In the genomic region with DNA sequence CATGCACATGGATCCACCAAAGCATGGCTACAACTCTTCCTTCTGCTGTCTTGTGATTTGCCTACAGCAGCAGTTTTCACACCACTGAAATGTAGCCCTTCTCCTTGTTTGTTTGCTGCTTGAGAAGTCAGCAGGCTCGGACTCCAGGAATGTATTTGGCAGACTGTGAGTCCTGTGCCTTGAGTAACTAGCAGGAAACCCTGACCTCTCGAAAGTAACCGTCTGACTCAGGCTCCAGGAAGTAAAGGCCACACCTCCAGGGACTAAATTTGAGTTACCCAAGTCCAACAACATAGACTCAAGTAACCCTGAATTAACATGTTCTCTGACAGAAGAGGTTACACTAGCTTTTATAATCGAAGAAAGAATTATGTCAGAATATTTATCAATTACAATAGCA, we compare ENCODE assay signal across 10 mouse cellular contexts.
DNase-seq lines count a peak whose midpoint lies in the region; ATAC-seq and TF ChIP-seq lines count a peak whose summit lies in the region.
"Had no signal": no experiment of that assay in that cellular context is flagged by ENCODE, and none has a peak within 500 bp of the region (broad histone marks: within the 10 kb centered on the region; RNA-seq: fewer than 3 reads in every experiment).

No protein-coding gene starts in this region.

- no peak for TF ChIP-seq EP300 in liver, postnatal 0 days (IDR thresholded peaks at IDR 0.05; ENCODE audit: low read depth)

- TF ChIP-seq POLR2A in lung, adult 2 months (IDR thresholded peaks at IDR 0.05; ENCODE audit: borderline replicate concordance, extremely low read depth, low read depth, low read length): no peak

- no peak overlapping the region for H3K27ac ChIP-seq in liver, postnatal 0 days (ENCODE audit: low read depth)
- H3K27ac ChIP-seq in liver, embryonic 11.5 days (ENCODE audit: low read depth, low read length): no peak overlapping the region
- H3K27ac ChIP-seq: hindbrain, embryonic 13.5 days; neural tube, embryonic 13.5 days had no signal

- 35% methylated on average over 4 of the region's 4 CpGs for WGBS in liver, postnatal 0 days (ENCODE audit: insufficient replicate concordance)
- 54% methylated on average over 4 of the region's 4 CpGs for WGBS in liver, embryonic 11.5 days
- WGBS in lung, adult 2 months: 24% methylated on average over 4 of the region's 4 CpGs

- no peaks in the 10 kb centered on the region for H3K9me3 ChIP-seq in liver, postnatal 0 days (ENCODE audit: low read length)
- no peaks in the 10 kb centered on the region for H3K9me3 ChIP-seq in liver, embryonic 11.5 days (ENCODE audit: control insufficient read depth, low read length)
- H3K9me3 ChIP-seq: hindbrain, embryonic 13.5 days; neural tube, embryonic 13.5 days had no signal

- H3K9ac ChIP-seq in liver, postnatal 0 days (replicated peaks): no peak overlapping the region
- H3K9ac ChIP-seq in liver, embryonic 11.5 days (ENCODE audit: low read depth, low read length): no peak overlapping the region
- H3K9ac ChIP-seq: hindbrain, embryonic 13.5 days; neural tube, embryonic 13.5 days had no signal

- DNase-seq in liver, postnatal 0 days: no peak
- no peak for DNase-seq in liver, embryonic 11.5 days (ENCODE audit: low spot score)
- DNase-seq in fibroblast of lung, adult 2 months (ENCODE audit: low read depth): peak; percentile 63
- DNase-seq in lung, adult 2 months: peak; percentile 17
- no peak for DNase-seq in spleen, adult 12 weeks (ENCODE audit: low spot score)
- DNase-seq in gastrocnemius, postnatal 14 days: no peak
- no peak for DNase-seq in testis, postnatal 14 days (ENCODE audit: low spot score)
- DNase-seq: midbrain, embryonic 14.5 days had no signal

- no peaks in the 10 kb centered on the region for H3K36me3 ChIP-seq in liver, postnatal 0 days (replicated peaks; ENCODE audit: insufficient read depth, low read length)
- H3K36me3 ChIP-seq in liver, embryonic 11.5 days (ENCODE audit: control insufficient read depth, insufficient read depth, low read length): no peaks in the 10 kb centered on the region
- H3K36me3 ChIP-seq: hindbrain, embryonic 13.5 days; neural tube, embryonic 13.5 days had no signal

- intact Hi-C loops in gastrocnemius, postnatal 14 days (cut with DNase I; ENCODE audit: low total_unique reads): no loop called here

- peak; percentile 40 for ATAC-seq in liver, postnatal 0 days
- ATAC-seq in liver, embryonic 11.5 days (replicated peaks; ENCODE audit: low FRiP score): no peak

- H3K4me1 ChIP-seq in liver, postnatal 0 days (ENCODE audit: insufficient read depth): no peaks in the 10 kb centered on the region
- no peaks in the 10 kb centered on the region for H3K4me1 ChIP-seq in liver, embryonic 11.5 days (replicated peaks; ENCODE audit: control insufficient read depth, insufficient read depth, low read length)
- H3K4me1 ChIP-seq in lung, adult 2 months (ENCODE audit: control insufficient read depth, insufficient read depth, low read length): peaks cover 5% of the 10 kb centered on the region
- H3K4me1 ChIP-seq: hindbrain, embryonic 13.5 days had no signal

- H3K4me2 ChIP-seq in liver, postnatal 0 days (ENCODE audit: low read depth, low read length): no peak overlapping the region
- no peak overlapping the region for H3K4me2 ChIP-seq in liver, embryonic 11.5 days
- H3K4me2 ChIP-seq: hindbrain, embryonic 13.5 days; neural tube, embryonic 13.5 days had no signal

- TF ChIP-seq CTCF in liver, postnatal 0 days (IDR thresholded peaks at IDR 0.05; ENCODE audit: low read depth): no peak
- TF ChIP-seq CTCF in lung, adult 2 months (IDR thresholded peaks at IDR 0.05; ENCODE audit: insufficient read depth, low read length): no peak

- H3K27me3 ChIP-seq in liver, postnatal 0 days (ENCODE audit: insufficient read depth, low read length): no peaks in the 10 kb centered on the region
- H3K27me3 ChIP-seq in liver, embryonic 11.5 days (replicated peaks; ENCODE audit: control insufficient read depth, insufficient read depth, low read length): no peaks in the 10 kb centered on the region
- H3K27me3 ChIP-seq: hindbrain, embryonic 13.5 days; neural tube, embryonic 13.5 days had no signal

- no peak overlapping the region for H3K4me3 ChIP-seq in liver, postnatal 0 days (ENCODE audit: low read depth, low read length)
- H3K4me3 ChIP-seq in liver, embryonic 11.5 days (ENCODE audit: low read depth, low read length): no peak overlapping the region
- H3K4me3 ChIP-seq in lung, adult 2 months (replicated peaks; ENCODE audit: extremely low read depth, low read depth, low read length): no peak overlapping the region
- H3K4me3 ChIP-seq: hindbrain, embryonic 13.5 days; neural tube, embryonic 13.5 days had no signal

Comparison
In these comparisons a context has a peak if more than half of its experiments do, and no peak if none do; other contexts are left out.
1. DNase-seq: peak in fibroblast of lung, adult 2 months (single experiment) and lung, adult 2 months (single experiment); none in liver, postnatal 0 days (single experiment), liver, embryonic 11.5 days (single experiment), spleen, adult 12 weeks (single experiment), gastrocnemius, postnatal 14 days (single experiment) and testis, postnatal 14 days (single experiment).